Mouse (Mus musculus) hindbrain, embryonic 11.5 days (tissue): ENCODE results near the gene Huwe1. TPM values are rescaled to one million over a fixed set of nuclear protein-coding genes. Genes with fewer than 3 reads are reported as not detected.

Source experiments
- ATAC-seq: fragments of 200-750 bp; cut with Nextera tagmentation; 2 replicates; pipeline ENCODE4 v1.8.0; 2017; ENCODE audit warnings: mild to moderate bottlenecking, moderate TSS enrichment, moderate library complexity; ENCODE audit not compliant: low FRiP score
- DNase-seq: peaks from one replicate; pipeline ENCODE4 v3.0.0-alpha.2; 2015; ENCODE audit warnings: low spot score
- H3K27ac ChIP-seq: fragments of 300-500 bp; sonication (generic); 2 replicates; pipeline ENCODE4 v1.5.1; 2014; ENCODE audit warnings: mild to moderate bottlenecking, low read depth, low read length
- H3K27me3 ChIP-seq: fragments of 300-500 bp; sonication (generic); 2 replicates; pipeline ENCODE4 v1.6.1; 2014; ENCODE audit warnings: mild to moderate bottlenecking, low read length, moderate library complexity, mixed read lengths; ENCODE audit not compliant: control insufficient read depth, insufficient read depth
- H3K36me3 ChIP-seq: fragments of 300-500 bp; sonication (generic); 2 replicates; pipeline ENCODE4 v1.6.1; 2014; ENCODE audit warnings: mild to moderate bottlenecking, low read length, moderate library complexity, mixed read lengths; ENCODE audit not compliant: control insufficient read depth, insufficient read depth
- H3K4me1 ChIP-seq: fragments of 300-500 bp; sonication (generic); replicated peaks from 2 replicates; pipeline ENCODE4 v1.6.1; 2014; ENCODE audit warnings: low read length, mixed read lengths; ENCODE audit not compliant: control insufficient read depth, insufficient read depth
- H3K4me2 ChIP-seq: fragments of 300-500 bp; sonication (generic); replicated peaks from 2 replicates; pipeline ENCODE4 v1.6.1; 2014; ENCODE audit warnings: mild to moderate bottlenecking, low read depth, low read length
- H3K4me3 ChIP-seq: fragments of 300-500 bp; sonication (generic); 2 replicates; pipeline ENCODE4 v1.5.1; 2014; ENCODE audit warnings: low read depth, low read length
- H3K9ac ChIP-seq: fragments of 300-500 bp; sonication (generic); 2 replicates; pipeline ENCODE4 v1.6.1; 2014; ENCODE audit warnings: low read depth, low read length
- H3K9me3 ChIP-seq: fragments of 300-500 bp; sonication (generic); 2 replicates; pipeline ENCODE4 v1.6.1; 2016; ENCODE audit warnings: low read length; ENCODE audit not compliant: control insufficient read depth
- WGBS: fragments of 180-500 bp; shearing (Covaris S2); extraction: QIAGEN DNeasy Blood & Tissue Kit; methylation state at CpG from one replicate; pipeline ENCODE4 v1.1.7; 2014; 5-methylcytosine and 5-hydroxymethylcytosine counted together
- polyA plus RNA-seq: library from polyadenylated mRNA; unstranded; fragments of >200 nt; fragmentation: Nextera tagmentation; extraction: Ambion mirVana; gene quantifications from 2 replicates; pipeline ENCODE4 v1.2.1, GENCODE M21; 2014

Huwe1 gene
- polyA plus RNA-seq, 1 experiment from 2014 or later: 117 TPM

GRCm38 (mm10) chrX:151804388-151804787 is 3.8 kb downstream of the Huwe1 start:
- Histone ChIP-seq H3K36me3 (no peaks in the 10 kb centered on the region), H3K27ac (no peak overlapping the region), H3K4me1 (no peaks in the 10 kb centered on the region), H3K9ac (peak overlapping the region; percentile 59), H3K27me3 (no peaks in the 10 kb centered on the region), H3K9me3 (no peaks in the 10 kb centered on the region), H3K4me3 (peak overlapping the region; percentile 53), H3K4me2 (peak overlapping the region; percentile 48)
- ATAC-seq (no peak), DNase-seq (peak; percentile 4)
- 23% methylated on average over 9 of the region's 9 CpGs for WGBS

- no peak overlapping the region for H3K4me2 ChIP-seq
- 81% methylated on average over 6 of the region's 6 CpGs for WGBS
- no peaks in the 10 kb centered on the region for H3K4me1 ChIP-seq
- no peaks in the 10 kb centered on the region for H3K27me3 ChIP-seq
- DNase-seq: no peak
- H3K9me3 ChIP-seq: no peaks in the 10 kb centered on the region
- H3K27ac ChIP-seq: no peak overlapping the region
- no peak for ATAC-seq
- no peak overlapping the region for H3K9ac ChIP-seq
- H3K4me3 ChIP-seq: no peak overlapping the region
- H3K36me3 ChIP-seq: no peaks in the 10 kb centered on the region
These were observed 10.9 kb downstream of the Huwe1 start for GRCm38 (mm10) chrX:151811481-151811880.

GRCm38 (mm10) chrX:151813656-151814055 is 13.0 kb downstream of the Huwe1 start:
- no peaks in the 10 kb centered on the region for H3K9me3 ChIP-seq
- 87% methylated on average over 1 of the region's 1 CpGs for WGBS
- no peak overlapping the region for H3K27ac ChIP-seq
- no peaks in the 10 kb centered on the region for H3K27me3 ChIP-seq
- no peak overlapping the region for H3K4me3 ChIP-seq
- H3K4me2 ChIP-seq: no peak overlapping the region
- no peak for ATAC-seq
- no peaks in the 10 kb centered on the region for H3K36me3 ChIP-seq
- H3K9ac ChIP-seq: no peak overlapping the region
- DNase-seq: no peak
- no peaks in the 10 kb centered on the region for H3K4me1 ChIP-seq

- Histone ChIP-seq H3K4me1 (no peaks in the 10 kb centered on the region), H3K9ac (no peak overlapping the region), H3K27ac (no peak overlapping the region), H3K9me3 (no peaks in the 10 kb centered on the region), H3K36me3 (no peaks in the 10 kb centered on the region), H3K4me3 (no peak overlapping the region), H3K27me3 (no peaks in the 10 kb centered on the region), H3K4me2 (no peak overlapping the region)
- WGBS: 82% methylated on average over 3 of the region's 3 CpGs
- no peak for ATAC-seq
- no peak for DNase-seq
These were observed 17.1 kb downstream of the Huwe1 start for GRCm38 (mm10) chrX:151817712-151818111.

GRCm38 (mm10) chrX:151828971-151829370 is 28.4 kb downstream of the Huwe1 start:
- H3K27me3 ChIP-seq: 0 out of 2 replicates have a peak, but pooled peaks cover 2% of the 10 kb centered on the region
- H3K36me3 ChIP-seq: no peaks in the 10 kb centered on the region
- no peak for DNase-seq
- H3K27ac ChIP-seq: no peak overlapping the region
- no peaks in the 10 kb centered on the region for H3K9me3 ChIP-seq
- H3K4me3 ChIP-seq: no peak overlapping the region
- no peak overlapping the region for H3K9ac ChIP-seq
- ATAC-seq: no peak
- WGBS: 97% methylated on average over 1 of the region's 1 CpGs
- H3K4me1 ChIP-seq: no peaks in the 10 kb centered on the region
- H3K4me2 ChIP-seq: no peak overlapping the region

- H3K27ac ChIP-seq: no peak overlapping the region
- DNase-seq (no peak), ATAC-seq (no peak)
- no peaks in the 10 kb centered on the region for H3K4me1 ChIP-seq
- no peaks in the 10 kb centered on the region for H3K9me3 ChIP-seq
- no peak overlapping the region for H3K9ac ChIP-seq
- 0 out of 2 replicates have a peak, but pooled peaks cover 2% of the 10 kb centered on the region for H3K27me3 ChIP-seq
- H3K4me3 ChIP-seq: no peak overlapping the region
- H3K4me2 ChIP-seq: no peak overlapping the region
- H3K36me3 ChIP-seq: no peaks in the 10 kb centered on the region
These were observed 30.7 kb downstream of the Huwe1 start for GRCm38 (mm10) chrX:151831260-151831659.

GRCm38 (mm10) chrX:151832982-151833381 is 32.4 kb downstream of the Huwe1 start:
- Histone ChIP-seq H3K9ac (no peak overlapping the region), H3K4me3 (no peak overlapping the region), H3K4me2 (no peak overlapping the region), H3K36me3 (no peaks in the 10 kb centered on the region), H3K27me3 (0 out of 2 replicates have a peak, but pooled peaks cover 2% of the 10 kb centered on the region), H3K9me3 (no peaks in the 10 kb centered on the region), H3K4me1 (no peaks in the 10 kb centered on the region), H3K27ac (no peak overlapping the region)
- ATAC-seq: no peak
- DNase-seq: no peak

- Histone ChIP-seq H3K27me3 (no peaks in the 10 kb centered on the region; the same call in 1 of the 2 replicates), H3K36me3 (0 out of 2 replicates have a peak, but pooled peaks cover under 1% of the 10 kb centered on the region), H3K9ac (no peak overlapping the region), H3K4me2 (no peak overlapping the region), H3K27ac (no peak overlapping the region), H3K9me3 (no peaks in the 10 kb centered on the region), H3K4me1 (no peaks in the 10 kb centered on the region), H3K4me3 (no peak overlapping the region)
- no peak for DNase-seq
- WGBS: 94% methylated on average over 8 of the region's 8 CpGs
- no peak for ATAC-seq
These were observed 58.8 kb downstream of the Huwe1 start for GRCm38 (mm10) chrX:151859436-151859835.

- no peaks in the 10 kb centered on the region for H3K36me3 ChIP-seq
- H3K27me3 ChIP-seq: peaks cover 5% of the 10 kb centered on the region
- WGBS: 82% methylated on average over 1 of the region's 1 CpGs
- no peak overlapping the region for H3K27ac ChIP-seq
- ATAC-seq (no peak), DNase-seq (no peak)
- H3K9ac ChIP-seq: no peak overlapping the region
- H3K4me1 ChIP-seq: no peaks in the 10 kb centered on the region
- no peaks in the 10 kb centered on the region for H3K9me3 ChIP-seq
- no peak overlapping the region for H3K4me2 ChIP-seq
- H3K4me3 ChIP-seq: no peak overlapping the region
These were observed 110.1 kb downstream of the Huwe1 start for GRCm38 (mm10) chrX:151910692-151911091.
